Mouse (Mus musculus): ENCODE data around the gene Spc24.
"Not testable (repeated sequence)": the region's sequence is repeated elsewhere in the genome, so short reads cannot be mapped to it uniquely, and the experiment has no call there.

- not testable (repeated sequence) for TF ChIP-seq POLR2A, EP300 (IDR thresholded peaks at IDR 0.05; ENCODE audit: insufficient read depth, low read depth, low read length)
Measured at GRCm38 (mm10) chr9:21786309-21786708, 26.2 kb upstream of the Spc24 start.

All from heart, adult 2 months (tissue).